ENCODE assay signal across 8 mouse cellular contexts in the genomic region with DNA sequence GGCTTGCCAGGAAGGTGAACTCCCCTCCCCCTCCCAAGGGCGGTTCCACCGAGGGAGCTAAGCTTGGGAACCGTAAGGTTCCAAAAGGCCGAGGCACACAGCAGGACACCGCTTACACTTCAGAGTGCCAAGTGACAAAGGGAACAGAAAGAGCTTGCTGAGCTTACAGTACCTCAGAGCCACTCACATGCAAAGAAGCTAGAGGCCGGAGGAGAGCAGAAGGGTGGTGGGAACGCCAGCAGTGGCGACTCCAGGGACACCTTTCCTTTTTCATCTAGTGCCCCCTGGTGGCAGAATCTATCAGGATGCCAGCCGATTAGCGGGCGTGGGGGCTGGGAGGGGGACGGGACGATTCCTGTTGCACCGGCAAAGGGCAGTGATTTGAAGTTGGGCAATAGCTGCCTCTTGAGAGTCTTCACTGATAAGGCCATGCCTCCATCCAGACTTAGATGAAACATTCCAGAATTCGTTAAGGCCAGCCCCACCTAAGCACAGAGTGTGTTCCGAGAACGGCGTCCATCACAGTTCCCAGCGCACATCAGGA. TPM values are rescaled to one million over a fixed set of nuclear protein-coding genes. Genes with fewer than 3 reads are reported as not detected.
A peak's percentile ranks its signal among the peaks of the same experiment; 100 is the strongest.
DNase-seq lines count a peak whose midpoint lies in the region; ATAC-seq lines count a peak whose summit lies in the region.

No protein-coding gene starts in this region.

- H3K27ac ChIP-seq in forebrain, embryonic 10.5 days = peak overlapping the region; percentile 84

- peaks cover 60% of the 10 kb centered on the region for H3K36me3 ChIP-seq in forebrain, embryonic 10.5 days (replicated peaks)

- H3K9me3 ChIP-seq in forebrain, embryonic 10.5 days = no peaks in the 10 kb centered on the region; the same call in 1 of the 2 replicates

- ATAC-seq in activated CD4-positive, CD25-positive, alpha-beta regulatory T cell, adult 4 months = no peak

- H3K4me1 ChIP-seq in forebrain, embryonic 10.5 days = peaks cover 97% of the 10 kb centered on the region

- peak; percentile 76 for DNase-seq in WW6 (ENCODE audit: low read depth, low spot score)
- peak; percentile 43 for DNase-seq in c-Kit-positive CD71-negative TER-119-negative erythroid progenitor cells, embryonic 14.5 days (ENCODE audit: low read depth)
- DNase-seq in forebrain, embryonic 10.5 days (ENCODE audit: extremely low spot score, low spot score) = peak; percentile 85
- DNase-seq in heart, postnatal 36 days = peak; percentile 78 to 80
- peak; percentile 87 to 89 for DNase-seq in layer of hippocampus, postnatal 10 days (ENCODE audit: low spot score in 2 of 2)
- peak; percentile 83 for DNase-seq in lung, postnatal 25 days (ENCODE audit: low spot score)
- peak; percentile 86 for DNase-seq in right cerebral cortex, postnatal 14 days

- H3K4me3 ChIP-seq in forebrain, embryonic 10.5 days = peak overlapping the region; percentile 48

- intact Hi-C loops in heart, postnatal 36 days (cut with DNase I) = loop anchor here (1.0 to 5.0 kb wide), 3 partner anchors 23 to 999 kb away; no protein-coding TSS in a partner anchor

- H3K27me3 ChIP-seq in forebrain, embryonic 10.5 days (ENCODE audit: poor library complexity, severe bottlenecking) = 0 out of 2 replicates have a peak, but pooled peaks cover 4% of the 10 kb centered on the region

- under 1% methylated on average over 19 of the region's 19 CpGs for WGBS in forebrain, embryonic 10.5 days

RNA-seq across cellular contexts. Expression of a gene that starts 24.3 kb away (rescaled TPM):
- 26.2 and 26.8 TPM in 2 replicates for polyA plus RNA-seq in forebrain, embryonic 10.5 days (2016; fragmentation: Nextera tagmentation; extraction: Ambion mirVana)
- total RNA-seq in heart, postnatal 36 days (2021) = 10 to 100 TPM; 52.1 to 87.0 TPM
- 100 to 1,000 TPM; 111 to 128 TPM for total RNA-seq in layer of hippocampus, postnatal 10 days (2021)
- not detected for polyA plus RNA-seq in activated CD4-positive, CD25-positive, alpha-beta regulatory T cell, adult 4 months (2017; shearing (Covaris generic))
